ENCODE assay signal across 9 mouse cellular contexts in genomic region chr8:3586993-3587390, GRCm38 (mm10). TPM values are rescaled to one million over a fixed set of nuclear protein-coding genes. Genes with fewer than 3 reads are reported as not detected.
DNase-seq lines count a peak whose midpoint lies in the region; ATAC-seq and TF ChIP-seq lines count a peak whose summit lies in the region.
"Had no signal": no experiment of that assay in that cellular context is flagged by ENCODE, and none has a peak within 500 bp of the region (broad histone marks: within the 10 kb centered on the region; RNA-seq: fewer than 3 reads in every experiment).

Gene Camsap3, plus strand, starts transcription at chr8:3587293.

- no peak for ATAC-seq in erythroblast, adult 5-6 weeks (replicated peaks; ENCODE audit: low FRiP score, poor library complexity, severe bottlenecking)
- no peak for ATAC-seq in stomach, embryonic 14.5 days (ENCODE audit: insufficient number of reproducible peaks, insufficient read depth, low FRiP score, low read depth)

- DNase-seq in spleen, adult 2 months (ENCODE audit: low read depth in 1 of 2, low spot score in 2 of 2) = no peak
- no peak for DNase-seq in spleen, adult 12 weeks (ENCODE audit: low spot score)
- no peak for DNase-seq in left cerebral cortex, postnatal 36 days (ENCODE audit: low spot score in 2 of 2)
- DNase-seq in testis, postnatal 10 days (ENCODE audit: low spot score) = no peak
- no peak for DNase-seq in adrenal gland, postnatal 14 days

- 5% methylated on average over 7 of the region's 7 CpGs for WGBS in spleen, adult 2 months
- whole genome bisulfite sequencing in stomach, embryonic 14.5 days = 2% methylated on average over 6 of the region's 7 CpGs

- no peak for TF ChIP-seq POLR2A in spleen, adult 2 months (IDR thresholded peaks at IDR 0.05; ENCODE audit: low read depth, low read length)

- intact Hi-C loops in left cerebral cortex, postnatal 36 days (cut with DNase I) = no loop called here

- no peaks in the 10 kb centered on the region for H3K36me3 ChIP-seq in erythroblast, embryonic 14.5 days (ENCODE audit: control insufficient read depth)
- no peaks in the 10 kb centered on the region for H3K36me3 ChIP-seq in spleen, adult 2 months (ENCODE audit: control insufficient read depth, insufficient read depth, low read length)
- no peaks in the 10 kb centered on the region for H3K36me3 ChIP-seq in stomach, embryonic 14.5 days (ENCODE audit: control insufficient read depth, insufficient read depth, low read length)

- TF ChIP-seq CTCF in spleen, adult 2 months (IDR thresholded peaks at IDR 0.05; ENCODE audit: extremely low read depth, insufficient read depth, insufficient read length, insufficient replicate concordance) = no peak

- H3K4me3 ChIP-seq in erythroblast, embryonic 14.5 days (replicated peaks) = peak within 1 kb of the TSS; percentile 72
- peak within 1 kb of the TSS; percentile 56 for H3K4me3 ChIP-seq in spleen, adult 2 months (ENCODE audit: extremely low read depth, insufficient read depth, insufficient read length)
- H3K4me3 ChIP-seq in stomach, embryonic 14.5 days (ENCODE audit: low read depth, low read length) = peak within 1 kb of the TSS; percentile 75

- H3K27me3 ChIP-seq in erythroblast, embryonic 14.5 days (ENCODE audit: control insufficient read depth) = peaks cover 7% of the 10 kb centered on the region
- H3K27me3 ChIP-seq in spleen, adult 2 months (ENCODE audit: control insufficient read depth, insufficient read depth, low read length) = peaks cover 9% of the 10 kb centered on the region
- peaks cover 5% of the 10 kb centered on the region for H3K27me3 ChIP-seq in stomach, embryonic 14.5 days (ENCODE audit: control insufficient read depth, insufficient read depth, low read length)

- H3K9me3 ChIP-seq in erythroblast, embryonic 14.5 days (ENCODE audit: control insufficient read depth, low read length) = no peaks in the 10 kb centered on the region
- H3K9me3 ChIP-seq in stomach, embryonic 14.5 days (ENCODE audit: control insufficient read depth, low read depth, low read length) = no peaks in the 10 kb centered on the region

- H3K4me1 ChIP-seq in erythroblast, embryonic 14.5 days (ENCODE audit: control insufficient read depth) = peaks cover 33% of the 10 kb centered on the region
- H3K4me1 ChIP-seq in spleen, adult 2 months (ENCODE audit: control insufficient read depth, insufficient read depth, insufficient read length) = peaks cover 3% of the 10 kb centered on the region; the same call in 1 of the 2 replicates
- no peaks in the 10 kb centered on the region for H3K4me1 ChIP-seq in stomach, embryonic 14.5 days (ENCODE audit: control insufficient read depth, insufficient read depth, low read length)

- peak within 1 kb of the TSS; percentile 84 for H3K4me2 ChIP-seq in stomach, embryonic 14.5 days (replicated peaks; ENCODE audit: low read depth, low read length)

- no peak within 1 kb of the TSS for H3K27ac ChIP-seq in spleen, adult 2 months (ENCODE audit: insufficient read depth, low read length)
- H3K27ac ChIP-seq in stomach, embryonic 14.5 days (ENCODE audit: low read length) = peak within 1 kb of the TSS; percentile 80
- H3K27ac ChIP-seq: macrophage had no signal

- peak within 1 kb of the TSS; percentile 65 for H3K9ac ChIP-seq in stomach, embryonic 14.5 days (replicated peaks; ENCODE audit: low read depth, low read length)

RNA-seq across cellular contexts. Expression of gene Camsap3, which starts in this region (rescaled TPM):
- polyA plus RNA-seq in erythroblast, embryonic 14.5 days (2012) = 0.37 and 0.54 TPM in 2 replicates
- total RNA-seq in erythroblast, adult 5-6 weeks (2015; ENCODE audit: low replicate concordance) = not detected in 2 replicates
- total RNA-seq in erythroblast, adult 5-6 weeks (2017; ENCODE audit: low replicate concordance) = 0.28 TPM in 1 of 2 replicates, not detected in the other
- polyA plus RNA-seq in spleen, adult 2 months (2012; rRNA removed) = 2.1 and 2.4 TPM in 2 replicates
- total RNA-seq in left cerebral cortex, postnatal 36 days (2021) = 10 to 100 TPM; 35.6 to 39.0 TPM
- polyA plus RNA-seq in stomach, embryonic 14.5 days (2014; fragmentation: Nextera tagmentation; extraction: Ambion mirVana) = 14.9 and 15.3 TPM in 2 replicates
- 8.8 and 10.3 TPM in 2 replicates for total RNA-seq in adrenal gland, postnatal 14 days (2021)
